ENCODE assay signal across 8 mouse cellular contexts in genomic region chr11:44470432-44471336, GRCm38 (mm10). TPM values are rescaled to one million over a fixed set of nuclear protein-coding genes. Genes with fewer than 3 reads are reported as not detected.
DNase-seq lines count a peak whose midpoint lies in the region; ATAC-seq lines count a peak whose summit lies in the region.

Gene Ublcp1 (minus strand): TSS chr11:44470498.

- H3K4me3 ChIP-seq in intestine, embryonic 14.5 days (ENCODE audit: low read depth, low read length), result peak within 1 kb of the TSS; percentile 88

- peak; percentile 94 to 98 for DNase-seq in adrenal gland, adult (ENCODE audit: inconsistent age in 2 of 2, low spot score in 1 of 2)
- DNase-seq in embryo, embryonic 10.5 days (ENCODE audit: low spot score), result peak; percentile 95
- DNase-seq in gastrocnemius, postnatal 25 days, result peak; percentile 91
- DNase-seq in intestine, embryonic 14.5 days (ENCODE audit: low spot score), result peak; percentile 98
- peak; percentile 94 for DNase-seq in left cerebral cortex, postnatal 14 days (ENCODE audit: low spot score in 2 of 2)
- peak; percentile 94 for DNase-seq in mesoderm, embryonic 11.5 days (ENCODE audit: low read depth, low spot score)
- peak; percentile 91 for DNase-seq in right cerebral cortex, postnatal 36 days (ENCODE audit: low spot score in 2 of 2)
- DNase-seq in yolk sac, embryonic 10.5 days (ENCODE audit: low spot score), result peak; percentile 95

- H3K27me3 ChIP-seq in intestine, embryonic 14.5 days (replicated peaks; ENCODE audit: control insufficient read depth, insufficient read depth, low read length), result no peaks in the 10 kb centered on the region

- H3K27ac ChIP-seq in intestine, embryonic 14.5 days (ENCODE audit: low read depth), result peak within 1 kb of the TSS; percentile 88

- 0% methylated on average over 53 of the region's 54 CpGs for WGBS in intestine, embryonic 14.5 days

- intact Hi-C loops in left cerebral cortex, postnatal 14 days (cut with DNase I), result loop anchor here (2.0 kb wide), 1 partner anchor 48 kb away; the partner anchor contains the start of gene Rnf145

- H3K4me1 ChIP-seq in intestine, embryonic 14.5 days (replicated peaks; ENCODE audit: control insufficient read depth, insufficient read depth, low read length), result peaks cover 8% of the 10 kb centered on the region

- H3K9ac ChIP-seq in intestine, embryonic 14.5 days (ENCODE audit: low read length), result peak within 1 kb of the TSS; percentile 84

- peak within 1 kb of the TSS; percentile 86 for H3K4me2 ChIP-seq in intestine, embryonic 14.5 days (ENCODE audit: low read length)

- H3K36me3 ChIP-seq in intestine, embryonic 14.5 days (ENCODE audit: control insufficient read depth, insufficient read depth, low read length), result 0 out of 2 replicates have a peak, but pooled peaks cover 7% of the 10 kb centered on the region

- H3K9me3 ChIP-seq in intestine, embryonic 14.5 days (ENCODE audit: control insufficient read depth, low read length), result no peaks in the 10 kb centered on the region

- ATAC-seq in intestine, embryonic 14.5 days (replicated peaks; ENCODE audit: low FRiP score, low TSS enrichment, low read depth), result peak; percentile 95

RNA-seq across cellular contexts. Expression of gene Ublcp1, which starts in this region (rescaled TPM):
- 10 to 100 TPM; 26.6 to 28.8 TPM for total RNA-seq in gastrocnemius, postnatal 25 days (2021)
- polyA plus RNA-seq in intestine, embryonic 14.5 days (2014; fragmentation: Nextera tagmentation; extraction: Ambion mirVana), result 62.4 and 63.9 TPM in 2 replicates
- 10 to 100 TPM; 36.4 to 42.3 TPM for total RNA-seq in left cerebral cortex, postnatal 14 days (2021)

Comparison
In these comparisons a context has a peak if more than half of its experiments do, and no peak if none do; other contexts are left out.
1. Peak in every context shown above with its lines: DNase-seq, ATAC-seq, H3K4me3 ChIP-seq and H3K27ac ChIP-seq.